ENCODE assay signal across 32 mouse cellular contexts in genomic region chr14:47218766-47219606, GRCm38 (mm10). TPM values are rescaled to one million over a fixed set of nuclear protein-coding genes. Genes with fewer than 3 reads are reported as not detected.
A peak's percentile ranks its signal among the peaks of the same experiment; 100 is the strongest.
DNase-seq lines count a peak whose midpoint lies in the region; ATAC-seq lines count a peak whose summit lies in the region.
"Had no signal": no experiment of that assay in that cellular context is flagged by ENCODE, and none has a peak within 500 bp of the region (broad histone marks: within the 10 kb centered on the region; RNA-seq: fewer than 3 reads in every experiment).

No protein-coding gene starts in this region.

- no peak overlapping the region for H3K9ac ChIP-seq in heart, embryonic 11.5 days (ENCODE audit: low read depth, low read length)
- H3K9ac ChIP-seq: embryonic facial prominence, embryonic 12.5 days; heart, embryonic 15.5 days; hindbrain, embryonic 12.5 days; intestine, embryonic 15.5 days; limb, embryonic 12.5 days; lung, embryonic 15.5 days; neural tube, embryonic 13.5 days; stomach, embryonic 15.5 days had no signal

- H3K4me2 ChIP-seq in heart, embryonic 11.5 days = no peak overlapping the region
- H3K4me2 ChIP-seq: embryonic facial prominence, embryonic 12.5 days; heart, embryonic 15.5 days; hindbrain, embryonic 12.5 days; intestine, embryonic 15.5 days; limb, embryonic 12.5 days; lung, embryonic 15.5 days; midbrain, embryonic 11.5 days; neural tube, embryonic 13.5 days; stomach, embryonic 15.5 days had no signal

- no peaks in the 10 kb centered on the region for H3K4me1 ChIP-seq in heart, embryonic 11.5 days (ENCODE audit: control insufficient read depth, insufficient read depth, low read length)
- H3K4me1 ChIP-seq: embryonic facial prominence, embryonic 12.5 days; forebrain, embryonic 10.5 days; heart, embryonic 15.5 days; hindbrain, embryonic 12.5 days; intestine, embryonic 15.5 days; limb, embryonic 12.5 days; lung, embryonic 15.5 days; neural tube, embryonic 13.5 days; stomach, embryonic 15.5 days had no signal

- no peaks in the 10 kb centered on the region for H3K9me3 ChIP-seq in heart, embryonic 11.5 days (replicated peaks; ENCODE audit: control insufficient read depth, low read length)
- H3K9me3 ChIP-seq: embryonic facial prominence, embryonic 12.5 days; forebrain, embryonic 10.5 days; heart, embryonic 15.5 days; hindbrain, embryonic 12.5 days; intestine, embryonic 15.5 days; limb, embryonic 12.5 days; lung, embryonic 15.5 days; neural tube, embryonic 13.5 days; stomach, embryonic 15.5 days had no signal

- DNase-seq in adrenal gland, adult (ENCODE audit: inconsistent age in 2 of 2, low spot score in 1 of 2) = peak; percentile 63 to 89
- no peak for DNase-seq in adrenal gland, postnatal 4 days (ENCODE audit: low spot score in 2 of 2)
- DNase-seq in 3T3-L1 (ENCODE audit: low read depth, low spot score) (peak; percentile 68), NIH3T3 (ENCODE audit: low read depth) (peak; percentile 10)
- peak; percentile 10 for DNase-seq in adrenal gland, postnatal 25 days
- no peak for DNase-seq in lung, postnatal 10 days
- no peak for DNase-seq in urinary bladder, adult 2 months (ENCODE audit: low spot score)
- DNase-seq: cerebellum, adult 8-10 months; cerebellum, postnatal 36 days; embryo, embryonic 11 days; gastrocnemius, adult 2 months; gastrocnemius, postnatal 36 days; heart, adult 2 months; heart, postnatal 36 days; kidney, adult 8-10 months; lung, postnatal 36 days; right cerebral cortex, postnatal 25 days had no signal

- no peak overlapping the region for H3K27ac ChIP-seq in heart, embryonic 11.5 days (ENCODE audit: low read depth, low read length)
- H3K27ac ChIP-seq: embryonic facial prominence, embryonic 12.5 days; forebrain, embryonic 10.5 days; gastrocnemius, adult 2 months; heart, adult 2 months; heart, embryonic 15.5 days; hindbrain, embryonic 12.5 days; hindbrain, postnatal 0 days; intestine, embryonic 15.5 days; kidney, postnatal 0 days; limb, embryonic 12.5 days; lung, embryonic 15.5 days; neural tube, embryonic 13.5 days; stomach, embryonic 15.5 days had no signal

- H3K27me3 ChIP-seq in heart, embryonic 11.5 days (ENCODE audit: control insufficient read depth, insufficient read depth, low read length) = no peaks in the 10 kb centered on the region
- H3K27me3 ChIP-seq: embryonic facial prominence, embryonic 12.5 days; heart, embryonic 15.5 days; hindbrain, embryonic 12.5 days; intestine, embryonic 15.5 days; limb, embryonic 12.5 days; lung, embryonic 15.5 days; neural tube, embryonic 13.5 days; stomach, embryonic 15.5 days had no signal

- 86% methylated on average over 9 of the region's 9 CpGs for WGBS in heart, embryonic 11.5 days (ENCODE audit: insufficient replicate concordance)

- H3K36me3 ChIP-seq in heart, embryonic 11.5 days (ENCODE audit: control insufficient read depth, insufficient read depth, low read length) = no peaks in the 10 kb centered on the region
- H3K36me3 ChIP-seq: embryonic facial prominence, embryonic 12.5 days; forebrain, embryonic 10.5 days; heart, embryonic 15.5 days; hindbrain, embryonic 12.5 days; intestine, embryonic 15.5 days; limb, embryonic 12.5 days; lung, embryonic 15.5 days; neural tube, embryonic 13.5 days; stomach, embryonic 15.5 days had no signal

- no peak overlapping the region for H3K4me3 ChIP-seq in heart, embryonic 11.5 days (ENCODE audit: low read depth, low read length)
- H3K4me3 ChIP-seq: embryonic facial prominence, embryonic 12.5 days; forebrain, embryonic 10.5 days; gastrocnemius, adult 2 months; heart, adult 2 months; heart, embryonic 15.5 days; hindbrain, embryonic 12.5 days; intestine, embryonic 15.5 days; limb, embryonic 12.5 days; lung, embryonic 15.5 days; neural tube, embryonic 13.5 days; stomach, embryonic 15.5 days had no signal

- ATAC-seq in heart, embryonic 11.5 days (replicated peaks; ENCODE audit: insufficient number of reproducible peaks, low FRiP score, low TSS enrichment) = no peak
- ATAC-seq: forebrain, embryonic 16.5 days; hindbrain, postnatal 0 days; intestine, embryonic 15.5 days; midbrain, embryonic 16.5 days had no signal

RNA-seq across cellular contexts. Expression of gene Gch1, which starts 29.8 kb away (rescaled TPM):
- 10 to 100 TPM; 42.3 to 43.9 TPM for total RNA-seq in adrenal gland, postnatal 4 days (2021)
- total RNA-seq in adrenal gland, postnatal 25 days (2021) = 66.2 and 71.6 TPM in 2 replicates
- polyA plus RNA-seq in urinary bladder, adult 2 months (2012; rRNA removed) = 4.6 and 5.7 TPM in 2 replicates
- polyA plus RNA-seq in heart, embryonic 11.5 days (2014; fragmentation: Nextera tagmentation; extraction: Ambion mirVana) = 6.7 and 7.5 TPM in 2 replicates

RNA-seq across cellular contexts. Expression of gene Wdhd1, which starts 57.7 kb away (rescaled TPM):
- 10 to 100 TPM; 14.9 to 15.7 TPM for total RNA-seq in adrenal gland, postnatal 4 days (2021)
- 4.8 and 7.5 TPM in 2 replicates for total RNA-seq in adrenal gland, postnatal 25 days (2021)
- polyA plus RNA-seq in urinary bladder, adult 2 months (2012; rRNA removed) = 2.4 and 4.2 TPM in 2 replicates
- polyA plus RNA-seq in heart, embryonic 11.5 days (2014; fragmentation: Nextera tagmentation; extraction: Ambion mirVana) = 22.1 and 25.8 TPM in 2 replicates

RNA-seq across cellular contexts. Expression of gene Socs4, which starts 57.7 kb away (rescaled TPM):
- 10 to 100 TPM; 19.2 to 23.9 TPM for total RNA-seq in adrenal gland, postnatal 4 days (2021)
- 20.1 and 20.6 TPM in 2 replicates for total RNA-seq in adrenal gland, postnatal 25 days (2021)
- polyA plus RNA-seq in urinary bladder, adult 2 months (2012; rRNA removed) = 7.4 and 8.7 TPM in 2 replicates
- polyA plus RNA-seq in heart, embryonic 11.5 days (2014; fragmentation: Nextera tagmentation; extraction: Ambion mirVana) = 3.0 and 3.9 TPM in 2 replicates

Comparison
In these comparisons a context has a peak if more than half of its experiments do, and no peak if none do; other contexts are left out.
1. DNase-seq: peak in adrenal gland, adult (2 of 2), 3T3-L1 (single experiment), NIH3T3 (single experiment) and adrenal gland, postnatal 25 days (single experiment); none in adrenal gland, postnatal 4 days (0 of 2), lung, postnatal 10 days (single experiment) and urinary bladder, adult 2 months (single experiment).